Mouse (Mus musculus) thymus, postnatal 36 days (tissue): ENCODE results near the gene Olfr328.
"Not testable (repeated sequence)": the region's sequence is repeated elsewhere in the genome, so short reads cannot be mapped to it uniquely, and the experiment has no call there.

ENCODE experiments used
- DNase-seq, 2 experiments: peaks; one replicate each; pipeline ENCODE4 v3.0.0; 2022; ENCODE audit warnings: mixed read lengths in 2 of 2

Olfr328 gene

GRCm38 (mm10) chr11:58555536-58555935 is at the start of gene Olfr328:
TSS of gene Olfr328 (minus strand) at chr11:58555636.
- no peak for DNase-seq

GRCm38 (mm10) chr11:58605228-58605627 is 49.8 kb upstream of the Olfr328 start:
- DNase-seq = no peak

GRCm38 (mm10) chr11:58604688-58605087 is 49.3 kb upstream of the Olfr328 start:
- no peak for DNase-seq

GRCm38 (mm10) chr11:58602800-58603560 is 47.5 kb upstream of the Olfr328 start:
- no peak for DNase-seq

GRCm38 (mm10) chr11:58602062-58602461 is 46.6 kb upstream of the Olfr328 start:
- no peak for DNase-seq

- DNase-seq = no peak
Observed at GRCm38 (mm10) chr11:58597837-58598236, 42.4 kb upstream of the Olfr328 start.

GRCm38 (mm10) chr11:58594814-58595213 is 39.4 kb upstream of the Olfr328 start, which contains the start of gene Olfr324:
TSS of gene Olfr324 (plus strand) at chr11:58595114.
- no peak for DNase-seq

- DNase-seq = no peak
Observed at GRCm38 (mm10) chr11:58588620-58589250, 33.3 kb upstream of the Olfr328 start.

GRCm38 (mm10) chr11:58587898-58588348 is 32.5 kb upstream of the Olfr328 start:
- peak; percentile 23 to 41 for DNase-seq

- DNase-seq = no peak
Observed at GRCm38 (mm10) chr11:58578636-58579035, 23.2 kb upstream of the Olfr328 start.

GRCm38 (mm10) chr11:58577430-58577829 is 22.0 kb upstream of the Olfr328 start, which contains the start of gene Olfr325:
TSS of gene Olfr325 (plus strand) at chr11:58577730.
- no peak for DNase-seq

GRCm38 (mm10) chr11:58570405-58570804 is 15.0 kb upstream of the Olfr328 start, which contains the start of gene Olfr224:
TSS of gene Olfr224 (minus strand) at chr11:58570553.
- DNase-seq = no peak

- no peak for DNase-seq
Observed at GRCm38 (mm10) chr11:58546322-58546721, 9.1 kb downstream of the Olfr328 start, which contains the start of gene Olfr329-ps. TSS of gene Olfr329-ps (minus strand) at chr11:58546422.

- not testable (repeated sequence) for DNase-seq
Observed at GRCm38 (mm10) chr11:58534736-58535135, 20.7 kb downstream of the Olfr328 start, which contains the start of gene Olfr330. TSS of gene Olfr330 (minus strand) at chr11:58534836.

- DNase-seq = peak; percentile 5 to 16
Observed at GRCm38 (mm10) chr11:58519756-58520155, 35.7 kb downstream of the Olfr328 start.

GRCm38 (mm10) chr11:58518916-58519315 is 36.5 kb downstream of the Olfr328 start:
- peak; percentile 59 to 66 for DNase-seq

GRCm38 (mm10) chr11:58509058-58509457 is 46.4 kb downstream of the Olfr328 start:
- DNase-seq = not testable (repeated sequence)

- not testable (repeated sequence) for DNase-seq
Observed at GRCm38 (mm10) chr11:58502472-58502871, 53.0 kb downstream of the Olfr328 start, which contains the start of gene Olfr331. TSS of gene Olfr331 (minus strand) at chr11:58502572.
